Mouse (Mus musculus): ENCODE measurements around the gene Gm1043.

Gm1043 gene

DNA sequence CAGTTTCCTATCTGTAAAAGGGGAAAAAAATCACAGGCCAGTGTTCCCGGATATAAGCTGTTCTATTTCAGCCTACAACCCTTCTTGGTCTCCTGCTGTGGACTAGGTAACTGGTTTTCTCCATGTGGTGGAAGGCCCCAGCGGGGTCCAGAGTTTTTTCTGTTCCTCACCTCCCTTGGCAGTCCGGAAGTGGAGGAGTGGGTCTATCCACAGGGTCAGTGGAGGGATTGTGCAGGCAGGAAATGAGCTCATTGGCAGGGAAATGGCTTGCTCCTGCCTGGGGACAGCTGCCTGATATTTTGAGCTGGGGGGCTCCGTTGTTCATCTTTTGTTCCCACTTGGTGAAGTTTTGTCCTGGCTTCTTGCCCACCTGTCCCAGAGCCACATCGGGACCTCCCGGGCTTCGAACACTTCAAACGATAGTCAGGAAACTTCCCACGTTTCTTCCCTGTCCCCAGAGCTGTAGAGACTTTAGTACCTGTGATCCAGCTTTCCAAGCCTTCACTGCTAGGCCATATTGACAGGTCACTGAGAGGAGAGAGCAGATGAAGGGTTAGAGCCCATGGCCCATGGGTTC lies 159.6 kb downstream of the Gm1043 start:
- no peak for DNase-seq (ENCODE audit: low spot score)

- no peak for DNase-seq (ENCODE audit: low spot score)
Observed at GRCm38 (mm10) chr5:37245651-37246050, 160.5 kb downstream of the Gm1043 start.

GRCm38 (mm10) chr5:37246138-37246910 lies 161.2 kb downstream of the Gm1043 start:
- DNase-seq (ENCODE audit: low spot score), result no peak

DNA sequence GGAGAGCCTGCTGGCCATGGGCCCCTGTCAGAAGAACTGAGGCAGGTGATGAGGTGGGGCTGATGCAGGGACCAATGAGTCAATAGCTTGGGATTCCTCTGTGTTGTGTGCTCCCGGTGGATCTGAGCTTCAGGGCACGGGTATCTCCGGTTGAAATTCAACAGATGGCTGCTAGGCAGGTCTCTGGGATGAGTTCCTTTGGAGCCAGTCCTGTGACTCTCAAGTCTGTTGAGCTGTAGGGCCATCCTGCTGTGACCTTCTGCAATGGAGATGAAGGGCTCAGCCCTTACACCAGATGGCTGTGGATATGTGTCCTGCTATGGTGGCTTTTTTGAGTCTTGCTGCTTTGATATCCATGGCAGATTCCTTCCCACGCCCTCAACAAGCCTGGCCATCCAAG lies 162.3 kb downstream of the Gm1043 start:
- no peak for DNase-seq (ENCODE audit: low spot score)

DNA sequence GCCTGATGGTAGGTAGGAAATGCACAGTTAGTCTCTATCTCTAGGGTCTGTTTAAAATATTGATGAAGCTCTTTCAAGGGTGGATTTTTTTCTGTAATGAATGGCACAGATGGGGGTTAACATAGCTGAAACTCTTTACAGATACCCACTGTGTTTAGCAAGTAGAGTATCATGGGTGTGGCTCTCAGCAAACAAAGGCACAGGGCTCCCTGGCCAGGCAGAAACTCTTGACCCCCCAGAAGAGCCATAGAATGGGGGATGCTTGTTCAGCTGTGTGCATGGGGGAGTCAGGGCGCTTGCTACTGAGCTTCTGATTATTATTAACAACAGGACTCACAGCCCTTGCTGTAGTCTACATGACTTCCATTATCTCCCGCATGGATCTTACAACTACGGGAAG lies 163.7 kb downstream of the Gm1043 start:
- DNase-seq (ENCODE audit: low spot score), result no peak

- no peak for DNase-seq (ENCODE audit: low spot score)
Observed at GRCm38 (mm10) chr5:37251596-37251995, 166.4 kb downstream of the Gm1043 start.

GRCm38 (mm10) chr5:37252101-37252804 lies 167.1 kb downstream of the Gm1043 start:
- no peak for DNase-seq (ENCODE audit: low spot score)

- no peak for DNase-seq (ENCODE audit: low spot score)
Observed at GRCm38 (mm10) chr5:37254523-37254922, 169.4 kb downstream of the Gm1043 start.

DNA sequence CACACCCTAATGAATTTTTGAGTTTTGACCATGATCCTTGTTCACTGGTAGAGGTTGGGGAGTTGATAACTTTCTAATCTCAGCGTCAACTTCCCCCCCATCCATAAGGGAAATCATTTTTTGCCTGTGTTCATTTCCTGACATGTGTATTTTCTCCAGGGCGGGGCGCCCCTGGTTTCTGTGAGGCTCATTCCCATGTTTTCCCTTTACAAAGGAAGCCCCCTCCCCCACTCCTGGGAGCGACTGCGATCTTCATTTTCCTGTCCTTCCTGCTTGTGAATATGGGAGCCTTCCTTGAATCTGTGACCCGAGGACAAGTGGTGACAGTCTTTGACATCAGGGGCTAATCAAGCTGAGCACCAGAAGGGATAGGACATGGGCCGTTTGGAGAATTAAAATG lies 171.7 kb downstream of the Gm1043 start:
- DNase-seq (ENCODE audit: low spot score), result no peak

DNA sequence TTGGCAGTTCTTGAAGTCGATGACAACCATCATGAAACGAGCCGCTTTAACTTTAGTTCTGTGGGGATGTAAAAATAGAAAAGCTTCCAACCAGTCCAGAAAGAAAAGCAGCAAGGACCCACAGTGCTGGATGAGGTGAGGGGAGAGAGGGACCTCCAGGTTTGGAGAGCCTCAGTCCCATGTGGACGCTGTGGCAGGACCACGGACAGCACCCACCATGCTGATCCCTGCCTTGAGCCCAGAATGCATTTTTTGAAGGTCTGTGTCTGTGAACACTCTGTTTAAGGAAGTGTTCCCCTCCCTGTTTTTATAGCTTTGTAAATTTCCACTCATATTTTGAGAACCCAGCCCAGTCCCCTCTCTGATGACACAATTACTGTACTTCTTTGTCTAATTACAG lies 172.1 kb downstream of the Gm1043 start:
- no peak for DNase-seq (ENCODE audit: low spot score)

GRCm38 (mm10) chr5:37261734-37262133 lies 176.6 kb downstream of the Gm1043 start:
- DNase-seq (ENCODE audit: low spot score), result no peak

- DNase-seq (ENCODE audit: low spot score), result no peak
Observed at GRCm38 (mm10) chr5:37263816-37264215, 178.6 kb downstream of the Gm1043 start.
